Mouse (Mus musculus) gastrocnemius, postnatal 4 days (tissue): ENCODE results near the gene Foxn1. TPM values are rescaled to one million over a fixed set of nuclear protein-coding genes. Genes with fewer than 3 reads are reported as not detected.
A peak's percentile ranks its signal among the peaks of the same experiment; 100 is the strongest.

Experiments used
- DNase-seq, 2 experiments: peaks; one replicate each; pipeline ENCODE4 v3.0.0; 2021 to 2022; ENCODE audit warnings: low spot score in 2 of 2, mixed read lengths in 2 of 2
- long read RNA-seq, 2 experiments: library from polyadenylated mRNA; stranded (forward); transcript quantifications; one replicate each; pipeline ENCODE4 v2.0.0; 2021
- total RNA-seq, 2 experiments: library from RNA; stranded (reverse); gene quantifications; 2 replicates each; pipeline ENCODE4 v1.2.3; 2021

Gene Foxn1
- total RNA-seq: not detected
- long read RNA-seq, experiment 1, partial matches to known transcripts: 1 of 1 reads
- long read RNA-seq, experiment 1, other reads (novel, unspliced or antisense): 0 of 1 reads
- long read RNA-seq, experiment 2: 0 reads

DNA sequence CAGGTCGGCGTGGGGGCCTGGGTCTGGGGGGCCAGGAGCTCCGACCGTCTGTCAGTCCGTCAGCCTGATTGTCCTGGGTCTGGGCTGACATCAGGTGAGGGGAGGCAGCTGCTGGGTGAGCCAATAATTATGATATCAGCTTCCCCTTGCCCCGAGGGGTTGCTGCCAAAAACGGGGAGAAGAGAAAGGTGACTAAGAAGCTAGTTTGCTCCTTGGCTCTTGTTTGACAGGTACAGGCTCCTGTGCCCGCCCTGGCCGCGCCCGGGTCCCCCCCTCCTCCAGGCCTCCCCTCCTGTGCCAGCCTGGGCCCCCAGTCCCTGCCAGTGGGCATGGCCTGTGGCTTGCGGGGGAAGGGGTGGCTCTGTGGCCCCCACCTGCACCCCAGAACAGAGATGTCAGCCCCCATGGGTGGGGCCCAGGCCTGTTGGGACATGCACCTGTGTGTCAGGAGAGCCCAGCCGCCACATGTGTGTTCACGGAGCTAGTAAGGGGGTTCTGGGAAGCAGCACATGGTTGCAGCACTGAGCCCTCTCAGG lies at the start of gene Foxn1:
Foxn1 (minus strand) TSS at position 51 of the 536 bp plus-strand sequence.
- DNase-seq: no peak

- DNase-seq: peak in 1 of 2 experiments; percentile 19
These were observed 49.5 kb upstream of the Foxn1 start for GRCm38 (mm10) chr11:78435776-78436349.

GRCm38 (mm10) chr11:78434052-78434451 lies 47.7 kb upstream of the Foxn1 start:
- no peak for DNase-seq

GRCm38 (mm10) chr11:78431176-78431575 lies 44.8 kb upstream of the Foxn1 start:
- no peak for DNase-seq

DNA sequence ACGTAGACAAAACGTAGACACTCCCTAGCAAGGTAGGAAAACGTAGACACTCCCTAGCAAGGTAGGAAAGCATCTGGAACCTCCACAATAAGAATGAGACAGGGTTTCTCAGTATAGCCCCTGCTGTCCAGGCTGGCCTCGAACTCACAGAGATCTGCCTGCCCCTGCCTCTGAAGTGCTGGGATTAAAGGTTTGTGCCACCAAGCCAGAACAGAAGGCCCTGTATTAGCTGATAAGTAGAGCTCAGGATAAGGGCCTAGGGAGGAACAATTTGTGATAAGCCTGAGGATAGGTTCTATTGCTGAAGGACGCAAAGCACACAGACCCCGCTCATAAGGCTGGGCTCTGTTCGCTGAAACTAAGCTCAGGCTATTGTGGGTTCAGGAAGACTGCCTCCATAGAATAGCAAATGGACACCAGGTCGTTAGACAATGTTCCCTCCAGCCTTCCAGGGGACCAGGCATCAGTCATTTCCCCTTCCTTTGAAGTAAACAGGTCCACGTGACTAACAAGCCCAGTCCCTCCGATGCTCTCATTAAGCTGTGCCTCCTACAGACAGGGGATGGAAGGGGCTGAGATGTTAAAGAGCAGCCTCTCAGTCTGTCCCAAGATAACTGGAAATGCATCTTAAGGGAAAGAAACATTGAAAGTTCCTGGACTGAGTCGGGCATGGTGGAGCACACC lies 44.0 kb upstream of the Foxn1 start:
- DNase-seq: no peak

- DNase-seq: no peak
These were observed 42.0 kb upstream of the Foxn1 start for GRCm38 (mm10) chr11:78428309-78428708.

DNA sequence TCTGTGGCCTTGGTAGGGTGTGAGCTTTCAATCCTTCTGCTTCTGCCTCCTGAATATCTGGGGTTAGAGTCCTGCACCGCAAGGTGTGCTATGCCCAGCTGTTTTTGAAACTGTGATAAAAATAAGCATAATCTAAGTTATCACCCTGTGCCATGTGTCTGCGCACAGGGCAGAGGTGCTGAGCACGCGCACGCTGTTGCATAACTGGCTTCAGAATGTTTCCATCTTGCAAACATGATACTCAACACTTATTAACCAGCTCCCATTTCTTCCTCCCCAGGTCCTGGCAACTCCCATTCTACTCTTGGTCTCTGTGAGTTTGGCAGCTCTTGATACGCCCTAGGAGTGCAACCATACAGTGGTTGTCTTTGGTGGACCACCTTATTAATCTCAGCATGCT lies 41.3 kb upstream of the Foxn1 start:
- DNase-seq: no peak

DNA sequence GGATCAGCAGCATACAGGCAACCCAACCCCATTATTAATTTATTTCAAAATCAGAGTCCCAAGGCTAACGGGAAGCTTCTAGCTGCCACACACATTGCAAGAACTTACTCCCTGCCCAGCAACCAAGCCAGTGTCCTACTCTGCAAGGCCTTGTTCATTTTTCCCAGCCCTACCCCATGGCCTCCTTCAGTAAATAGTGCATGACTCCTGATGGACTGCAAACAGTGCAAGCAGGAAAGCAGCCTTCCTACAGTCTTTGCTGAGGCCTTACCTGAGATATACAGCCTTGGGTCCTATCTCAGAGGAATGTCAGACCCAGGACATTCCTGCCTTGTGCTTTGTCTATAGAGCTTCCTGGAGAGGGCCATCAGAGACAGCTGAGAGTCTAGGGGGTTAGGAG lies 39.2 kb upstream of the Foxn1 start:
- no peak for DNase-seq

DNA sequence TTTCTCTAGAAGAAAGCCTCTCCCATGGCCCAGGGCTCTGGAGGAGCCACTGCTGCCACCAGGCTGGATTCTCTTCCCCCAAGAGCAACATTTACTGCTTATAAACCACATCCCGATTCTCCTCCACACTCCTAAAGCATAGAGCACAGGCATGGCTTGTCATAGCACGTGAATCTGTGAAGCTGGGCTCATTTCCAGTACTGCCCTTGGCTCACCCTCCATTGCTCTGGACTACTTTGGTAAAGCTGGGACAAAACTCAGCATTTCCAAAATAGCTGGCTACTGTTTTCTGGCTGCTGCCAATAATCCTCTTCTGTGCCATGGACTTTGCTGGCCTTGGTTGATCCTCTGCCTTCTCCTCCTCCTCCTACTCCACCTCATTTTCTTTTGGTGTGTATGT lies 38.0 kb upstream of the Foxn1 start:
- DNase-seq: no peak

GRCm38 (mm10) chr11:78422055-78422819 lies 35.9 kb upstream of the Foxn1 start, which contains the start of gene Slc13a2:
TSS of gene Slc13a2 (minus strand) at chr11:78422217.
- DNase-seq: no peak

DNA sequence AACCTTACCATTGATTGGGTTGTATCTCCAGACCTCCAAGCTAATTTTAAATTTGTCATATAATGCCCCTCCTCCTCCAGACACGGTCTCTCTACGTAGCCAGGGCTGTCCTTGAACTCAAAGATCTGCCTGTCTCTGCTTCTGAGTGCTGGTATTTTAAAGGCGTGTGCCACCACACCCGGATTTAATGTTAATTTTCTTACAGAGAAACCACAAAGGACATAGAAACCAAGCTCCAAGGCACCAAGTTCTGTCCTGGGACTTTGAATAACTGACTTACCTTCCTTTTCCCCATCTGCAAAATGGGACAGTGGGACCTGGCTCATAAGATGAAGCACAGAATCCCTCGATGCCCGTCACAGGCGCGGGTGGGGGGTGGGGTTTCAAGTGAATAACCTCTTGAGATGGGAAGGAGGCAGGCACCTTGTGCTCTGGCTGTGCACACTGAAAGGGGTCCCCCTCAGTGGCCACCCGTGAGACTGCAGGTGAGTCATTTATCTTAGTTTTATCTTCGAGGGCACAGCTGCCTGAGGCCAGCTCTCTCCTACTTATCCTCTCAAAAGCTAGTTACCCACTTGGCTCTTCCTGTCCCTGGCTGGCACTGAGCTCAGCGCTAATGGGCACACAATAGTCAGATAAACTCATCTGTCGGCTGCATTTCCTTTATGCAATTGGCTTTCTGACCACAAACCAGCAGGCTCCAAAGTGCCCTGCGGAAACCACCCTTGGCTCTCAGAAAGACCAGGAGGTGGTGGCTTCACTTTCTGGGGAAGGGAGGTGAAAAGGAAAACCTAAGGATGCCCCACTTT lies 35.0 kb upstream of the Foxn1 start:
- DNase-seq: no peak

DNA sequence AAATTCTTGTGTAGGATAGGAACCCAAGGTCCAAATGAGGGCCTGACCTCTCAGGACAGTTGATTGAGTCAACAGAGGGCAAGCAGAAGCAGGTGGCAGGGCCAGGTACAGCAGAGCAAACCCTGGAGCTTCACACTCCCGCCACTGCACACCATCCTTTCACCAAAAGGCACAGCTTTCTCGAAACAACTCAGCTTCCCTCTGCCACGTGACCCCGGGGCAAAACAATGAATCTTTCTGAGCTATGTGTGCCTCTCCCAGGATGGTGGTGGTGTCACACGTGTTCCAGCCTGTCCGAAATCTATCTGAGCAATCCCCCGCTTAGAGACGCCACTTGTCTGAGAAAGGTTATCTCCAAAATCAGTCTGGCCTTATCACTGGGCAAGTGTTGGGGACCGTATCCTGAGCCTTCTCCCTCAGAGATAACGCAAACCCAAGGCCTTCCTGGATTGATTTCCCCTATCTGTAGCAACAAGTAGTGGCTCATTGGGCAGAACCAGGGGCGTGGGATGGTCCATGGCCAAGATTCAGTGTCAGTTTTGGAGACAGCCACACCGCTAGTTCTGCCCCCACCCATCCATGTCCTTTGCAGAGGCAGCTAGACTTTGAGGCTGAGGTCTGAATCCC lies 34.0 kb upstream of the Foxn1 start:
- DNase-seq: no peak

GRCm38 (mm10) chr11:78416854-78417253 lies 30.5 kb upstream of the Foxn1 start:
- no peak for DNase-seq

GRCm38 (mm10) chr11:78412861-78413260 lies 26.5 kb upstream of the Foxn1 start:
- no peak for DNase-seq

GRCm38 (mm10) chr11:78412324-78412850 lies 26.0 kb upstream of the Foxn1 start:
- DNase-seq: no peak

- peak in 1 of 2 experiments; percentile 30 for DNase-seq
These were observed 25.4 kb upstream of the Foxn1 start for GRCm38 (mm10) chr11:78411606-78412323.

- no peak for DNase-seq
These were observed 22.2 kb upstream of the Foxn1 start for GRCm38 (mm10) chr11:78408256-78409240.

DNA sequence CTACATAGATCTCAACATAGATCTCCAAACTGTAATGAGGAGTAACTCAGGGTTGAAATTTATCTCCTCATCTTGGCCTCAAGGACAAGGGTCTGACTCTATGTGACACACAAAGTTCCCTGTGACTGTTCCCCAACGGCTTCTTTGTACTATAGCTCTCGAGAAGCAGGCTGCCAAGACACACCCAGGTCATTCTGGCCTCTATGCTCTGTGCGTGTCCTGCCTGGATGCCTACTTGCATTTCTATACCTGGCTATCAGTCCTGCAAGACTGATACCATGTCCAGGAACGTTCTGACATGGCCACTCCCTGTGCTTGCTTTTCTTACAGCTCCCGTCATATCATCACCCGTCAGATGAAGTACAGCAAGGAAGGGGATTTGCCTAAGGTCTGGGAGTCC lies 15.7 kb upstream of the Foxn1 start:
- no peak for DNase-seq
